ENCODE assay signal across 21 mouse cellular contexts in the genomic region with DNA sequence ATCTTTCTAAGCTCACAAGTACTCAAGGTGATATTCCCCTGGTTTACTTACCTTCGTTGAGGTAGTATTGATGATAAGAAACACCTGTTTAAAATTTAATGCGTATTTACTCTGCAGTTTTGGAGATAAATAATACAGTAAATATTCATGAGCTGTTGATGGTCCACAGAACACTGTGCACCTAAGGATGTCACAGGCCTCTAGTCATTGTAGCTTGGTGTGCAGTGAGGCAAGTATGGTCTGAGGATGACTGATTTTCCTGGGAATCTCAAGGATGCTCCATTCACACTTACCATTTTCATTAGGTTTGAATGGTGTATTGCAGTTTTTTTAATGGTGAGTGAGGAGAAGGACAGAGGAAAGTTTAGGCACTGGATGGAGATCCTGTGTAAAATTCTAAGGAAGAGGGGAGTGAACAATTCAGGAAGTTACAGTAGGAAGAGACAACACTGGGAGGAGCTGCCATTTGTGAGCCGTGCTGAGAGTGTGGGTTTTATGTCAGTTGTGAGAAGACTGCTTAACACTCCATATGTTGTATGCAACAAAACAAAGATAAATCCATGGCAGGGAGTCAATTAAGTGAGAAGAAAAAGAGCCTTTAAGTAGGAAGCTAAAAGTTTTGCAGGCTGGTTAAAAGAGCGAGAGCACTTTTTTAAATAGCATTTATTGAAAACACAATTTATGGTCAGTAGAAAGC.
DNase-seq lines count a peak whose midpoint lies in the region; ATAC-seq and TF ChIP-seq lines count a peak whose summit lies in the region.
"Had no signal": no experiment of that assay in that cellular context is flagged by ENCODE, and none has a peak within 500 bp of the region (broad histone marks: within the 10 kb centered on the region; RNA-seq: fewer than 3 reads in every experiment).

No protein-coding gene starts in this region.

- no peak for TF ChIP-seq POLR2A in brain, embryonic 14.5 days (IDR thresholded peaks at IDR 0.05; ENCODE audit: borderline replicate concordance, extremely low read depth, insufficient read depth, insufficient read length, poor library complexity, severe bottlenecking)

- peak; percentile 62; the same call in 1 of the 2 replicates for ATAC-seq in forebrain, embryonic 14.5 days
- no peak for ATAC-seq in forebrain, embryonic 11.5 days (replicated peaks; ENCODE audit: low FRiP score)
- ATAC-seq in hindbrain, embryonic 16.5 days = 0 out of 2 replicates have a peak, but pooled peaks have one; percentile 56
- no peak for ATAC-seq in hindbrain, embryonic 13.5 days (ENCODE audit: low FRiP score)
- peak; percentile 49; the same call in 1 of the 2 replicates for ATAC-seq in forebrain, postnatal 0 days
- ATAC-seq: CD4-positive, CD25-positive, alpha-beta regulatory T cell, adult 4 months; inflammation-experienced regulatory T-cells, adult 6 months; intestine, embryonic 16.5 days had no signal

- no peaks in the 10 kb centered on the region for H3K9me3 ChIP-seq in forebrain, embryonic 14.5 days (replicated peaks; ENCODE audit: control insufficient read depth, low read length)
- H3K9me3 ChIP-seq in forebrain, embryonic 11.5 days (ENCODE audit: control insufficient read depth, low read length) = no peaks in the 10 kb centered on the region
- no peaks in the 10 kb centered on the region for H3K9me3 ChIP-seq in hindbrain, embryonic 16.5 days (ENCODE audit: control insufficient read depth, low read length)
- no peaks in the 10 kb centered on the region for H3K9me3 ChIP-seq in hindbrain, embryonic 13.5 days
- H3K9me3 ChIP-seq in forebrain, postnatal 0 days (ENCODE audit: low read length) = no peaks in the 10 kb centered on the region
- H3K9me3 ChIP-seq: heart, embryonic 10.5 days; heart, embryonic 13.5 days; hindbrain, embryonic 15.5 days had no signal

- no peak for TF ChIP-seq CTCF in brain, embryonic 14.5 days (IDR thresholded peaks at IDR 0.05; ENCODE audit: borderline replicate concordance, extremely low read depth, insufficient read depth, insufficient read length)
- TF ChIP-seq CTCF in forebrain, postnatal 0 days (IDR thresholded peaks at IDR 0.05; ENCODE audit: low read depth) = no peak

- H3K4me2 ChIP-seq in forebrain, embryonic 14.5 days (ENCODE audit: low read length) = no peak overlapping the region
- no peak overlapping the region for H3K4me2 ChIP-seq in forebrain, embryonic 11.5 days (ENCODE audit: low read depth, low read length, severe bottlenecking)
- no peak overlapping the region for H3K4me2 ChIP-seq in hindbrain, embryonic 16.5 days (ENCODE audit: low read length)
- no peak overlapping the region for H3K4me2 ChIP-seq in hindbrain, embryonic 13.5 days
- H3K4me2 ChIP-seq in forebrain, postnatal 0 days (ENCODE audit: low read depth) = no peak overlapping the region
- H3K4me2 ChIP-seq: heart, embryonic 13.5 days; hindbrain, embryonic 15.5 days had no signal

- no peak overlapping the region for H3K4me3 ChIP-seq in forebrain, embryonic 14.5 days (ENCODE audit: low read depth, low read length)
- H3K4me3 ChIP-seq in forebrain, embryonic 11.5 days (ENCODE audit: low read depth, low read length) = no peak overlapping the region
- no peak overlapping the region for H3K4me3 ChIP-seq in hindbrain, embryonic 16.5 days (ENCODE audit: low read length)
- H3K4me3 ChIP-seq in hindbrain, embryonic 13.5 days = no peak overlapping the region
- H3K4me3 ChIP-seq in forebrain, postnatal 0 days (ENCODE audit: low read depth, low read length) = no peak overlapping the region
- H3K4me3 ChIP-seq: heart, adult 2 months; heart, embryonic 10.5 days; heart, embryonic 13.5 days; hindbrain, embryonic 15.5 days had no signal

- H3K9ac ChIP-seq in forebrain, embryonic 14.5 days (ENCODE audit: low read length) = no peak overlapping the region
- H3K9ac ChIP-seq in forebrain, embryonic 11.5 days (ENCODE audit: low read length) = no peak overlapping the region
- no peak overlapping the region for H3K9ac ChIP-seq in hindbrain, embryonic 16.5 days (ENCODE audit: low read depth, low read length)
- no peak overlapping the region for H3K9ac ChIP-seq in hindbrain, embryonic 13.5 days
- H3K9ac ChIP-seq in forebrain, postnatal 0 days = no peak overlapping the region
- H3K9ac ChIP-seq: heart, embryonic 13.5 days; hindbrain, embryonic 15.5 days had no signal

- no peaks in the 10 kb centered on the region for H3K4me1 ChIP-seq in forebrain, embryonic 14.5 days (ENCODE audit: control insufficient read depth, insufficient read depth, low read length)
- no peaks in the 10 kb centered on the region for H3K4me1 ChIP-seq in forebrain, embryonic 11.5 days (replicated peaks; ENCODE audit: control insufficient read depth, insufficient read depth, low read length)
- no peaks in the 10 kb centered on the region for H3K4me1 ChIP-seq in hindbrain, embryonic 16.5 days (ENCODE audit: control insufficient read depth, insufficient read depth, low read depth, low read length)
- no peaks in the 10 kb centered on the region for H3K4me1 ChIP-seq in hindbrain, embryonic 13.5 days (replicated peaks)
- H3K4me1 ChIP-seq in forebrain, postnatal 0 days (ENCODE audit: insufficient read depth) = no peaks in the 10 kb centered on the region
- H3K4me1 ChIP-seq: heart, embryonic 10.5 days; heart, embryonic 13.5 days; hindbrain, embryonic 15.5 days had no signal

- H3K36me3 ChIP-seq in forebrain, embryonic 14.5 days (ENCODE audit: control insufficient read depth, insufficient read depth, low read length) = no peaks in the 10 kb centered on the region
- no peaks in the 10 kb centered on the region for H3K36me3 ChIP-seq in forebrain, embryonic 11.5 days (ENCODE audit: control insufficient read depth, insufficient read depth, low read length)
- H3K36me3 ChIP-seq in hindbrain, embryonic 16.5 days (ENCODE audit: control insufficient read depth, insufficient read depth, low read length) = no peaks in the 10 kb centered on the region
- no peaks in the 10 kb centered on the region for H3K36me3 ChIP-seq in hindbrain, embryonic 13.5 days
- no peaks in the 10 kb centered on the region for H3K36me3 ChIP-seq in forebrain, postnatal 0 days (ENCODE audit: insufficient read depth)
- H3K36me3 ChIP-seq: heart, embryonic 10.5 days; heart, embryonic 13.5 days; hindbrain, embryonic 15.5 days had no signal

- WGBS in forebrain, embryonic 14.5 days = 76% methylated on average over 4 of the region's 4 CpGs
- 89% methylated on average over 4 of the region's 4 CpGs for WGBS in forebrain, embryonic 11.5 days
- 80% methylated on average over 4 of the region's 4 CpGs for WGBS in hindbrain, embryonic 16.5 days
- 91% methylated on average over 4 of the region's 4 CpGs for WGBS in hindbrain, embryonic 13.5 days
- WGBS in forebrain, postnatal 0 days = 66% methylated on average over 4 of the region's 4 CpGs

- no peak overlapping the region for H3K27ac ChIP-seq in forebrain, embryonic 14.5 days (ENCODE audit: low read depth, low read length)
- H3K27ac ChIP-seq in forebrain, embryonic 11.5 days (ENCODE audit: low read depth, low read length) = no peak overlapping the region
- no peak overlapping the region for H3K27ac ChIP-seq in hindbrain, embryonic 16.5 days (ENCODE audit: low read depth, low read length)
- H3K27ac ChIP-seq in hindbrain, embryonic 13.5 days = no peak overlapping the region
- H3K27ac ChIP-seq in forebrain, postnatal 0 days (ENCODE audit: low read depth, low read length) = no peak overlapping the region
- H3K27ac ChIP-seq: heart, adult 2 months; heart, embryonic 10.5 days; heart, embryonic 13.5 days; hindbrain, embryonic 15.5 days had no signal

- peak; percentile 71 for DNase-seq in forebrain, embryonic 14.5 days (ENCODE audit: low spot score)
- DNase-seq in forebrain, embryonic 11.5 days (ENCODE audit: low spot score) = no peak
- DNase-seq in brain, embryonic 14.5 days (ENCODE audit: low read depth) = peak; percentile 80
- peak; percentile 10 for DNase-seq in forebrain, postnatal 0 days
- no peak for DNase-seq in urinary bladder, postnatal 4 days (ENCODE audit: low spot score in 2 of 2)
- DNase-seq: adrenal gland, adult 2 months; adrenal gland, postnatal 25 days; gastrocnemius, postnatal 25 days; heart, adult 2 months; heart, postnatal 14 days; heart, postnatal 4 days; kidney, adult 18-20 months; kidney, adult 9 months had no signal

- no peaks in the 10 kb centered on the region for H3K27me3 ChIP-seq in forebrain, embryonic 14.5 days (replicated peaks; ENCODE audit: control insufficient read depth, insufficient read depth, low read length)
- H3K27me3 ChIP-seq in forebrain, embryonic 11.5 days (ENCODE audit: control insufficient read depth, insufficient read depth, low read length) = no peaks in the 10 kb centered on the region
- H3K27me3 ChIP-seq in hindbrain, embryonic 16.5 days (replicated peaks; ENCODE audit: control insufficient read depth, insufficient read depth, low read length) = no peaks in the 10 kb centered on the region
- H3K27me3 ChIP-seq in hindbrain, embryonic 13.5 days = no peaks in the 10 kb centered on the region
- H3K27me3 ChIP-seq in forebrain, postnatal 0 days (ENCODE audit: insufficient read depth, low read length) = no peaks in the 10 kb centered on the region
- H3K27me3 ChIP-seq: heart, embryonic 13.5 days; hindbrain, embryonic 15.5 days had no signal

Comparison
In these comparisons a context has a peak if more than half of its experiments do, and no peak if none do; other contexts are left out.
1. ATAC-seq: peak in forebrain, embryonic 14.5 days (single experiment), hindbrain, embryonic 16.5 days (single experiment) and forebrain, postnatal 0 days (single experiment); none in forebrain, embryonic 11.5 days (single experiment) and hindbrain, embryonic 13.5 days (single experiment).
2. DNase-seq: peak in forebrain, embryonic 14.5 days (single experiment), brain, embryonic 14.5 days (single experiment) and forebrain, postnatal 0 days (single experiment); none in forebrain, embryonic 11.5 days (single experiment) and urinary bladder, postnatal 4 days (0 of 2).